Mouse (Mus musculus): ENCODE measurements at regions not wholly inside any gene's neighbourhood (a gene's known extent, or its start where the extent isn't known, plus 50 kb on each side); places are given as distances from the start of the nearest gene placed in this dataset.

GRCm38 (mm10) chr7:115294655-115295230, 551.2 kb downstream of the Insc start:
- DNase-seq (ENCODE audit: low spot score in 2 of 2) = no peak

GRCm38 (mm10) chr7:115300241-115300640, 556.7 kb downstream of the Insc start:
- DNase-seq (ENCODE audit: low spot score in 2 of 2) = no peak

- DNase-seq (ENCODE audit: low spot score in 2 of 2) = no peak
Measured at GRCm38 (mm10) chr7:115308377-115308776, 564.9 kb downstream of the Insc start.

- no peak for DNase-seq (ENCODE audit: low spot score in 2 of 2)
Measured at GRCm38 (mm10) chr7:115310400-115311225, 567.1 kb downstream of the Insc start.

- no peak for DNase-seq (ENCODE audit: low spot score in 2 of 2)
Measured at GRCm38 (mm10) chr7:115319504-115319903, 576.0 kb downstream of the Insc start.

DNA sequence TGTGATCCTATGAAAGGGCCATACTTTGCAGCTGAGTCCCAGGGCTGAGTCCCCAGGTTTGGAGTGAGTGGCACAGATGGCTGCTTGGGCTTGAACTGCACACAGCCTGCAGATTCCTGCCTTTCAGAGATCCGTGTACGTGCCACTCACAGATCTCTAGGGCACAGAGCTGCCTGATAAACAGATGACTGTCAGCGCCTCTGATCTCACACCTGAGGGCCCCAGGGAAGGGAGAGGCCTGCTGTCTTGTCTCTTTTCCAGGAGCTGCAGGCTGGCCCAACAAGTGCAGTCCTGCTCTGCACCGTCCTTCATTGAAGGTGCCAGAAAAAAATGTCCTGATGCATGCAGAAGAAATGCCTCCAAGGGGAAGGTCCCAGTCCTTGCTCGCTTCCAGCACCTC, 579.5 kb downstream of the Insc start:
- no peak for DNase-seq (ENCODE audit: low spot score in 2 of 2)

- no peak for DNase-seq (ENCODE audit: low spot score in 2 of 2)
Measured at GRCm38 (mm10) chr7:115328300-115328699, 584.8 kb downstream of the Insc start.

DNA sequence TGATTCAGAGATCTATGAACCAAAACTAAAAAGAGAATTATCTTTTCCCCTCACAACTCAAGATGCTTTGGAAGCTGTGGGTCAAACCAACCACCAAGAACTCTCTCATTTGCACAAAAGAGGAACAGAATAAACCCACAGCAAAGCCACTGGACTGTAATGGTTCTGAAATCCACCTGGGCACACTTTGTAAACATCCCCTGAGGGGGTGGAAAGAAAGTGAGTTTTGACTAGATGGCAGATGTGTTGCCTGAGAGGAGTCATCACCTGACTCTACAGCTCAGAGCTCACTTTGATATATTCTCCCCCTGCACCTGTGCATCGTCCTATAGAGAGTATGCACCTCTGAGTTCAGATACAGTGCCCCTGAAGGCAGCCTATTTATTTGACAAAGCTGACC, 588.2 kb downstream of the Insc start:
- no peak for DNase-seq (ENCODE audit: low spot score in 2 of 2)

- DNase-seq (ENCODE audit: low spot score in 2 of 2) = no peak
Measured at GRCm38 (mm10) chr7:115333046-115333577, 589.6 kb downstream of the Insc start.

GRCm38 (mm10) chr7:115335051-115335450, 591.6 kb downstream of the Insc start:
- no peak for DNase-seq (ENCODE audit: low spot score in 2 of 2)

GRCm38 (mm10) chr7:115340155-115340554, 596.7 kb downstream of the Insc start:
- DNase-seq (ENCODE audit: low spot score in 2 of 2) = no peak

- no peak for DNase-seq (ENCODE audit: low spot score in 2 of 2)
Measured at GRCm38 (mm10) chr7:115341007-115341406, 597.5 kb downstream of the Insc start.

- no peak for DNase-seq (ENCODE audit: low spot score in 2 of 2)
Measured at GRCm38 (mm10) chr7:115345749-115346148, 602.3 kb downstream of the Insc start.

DNA sequence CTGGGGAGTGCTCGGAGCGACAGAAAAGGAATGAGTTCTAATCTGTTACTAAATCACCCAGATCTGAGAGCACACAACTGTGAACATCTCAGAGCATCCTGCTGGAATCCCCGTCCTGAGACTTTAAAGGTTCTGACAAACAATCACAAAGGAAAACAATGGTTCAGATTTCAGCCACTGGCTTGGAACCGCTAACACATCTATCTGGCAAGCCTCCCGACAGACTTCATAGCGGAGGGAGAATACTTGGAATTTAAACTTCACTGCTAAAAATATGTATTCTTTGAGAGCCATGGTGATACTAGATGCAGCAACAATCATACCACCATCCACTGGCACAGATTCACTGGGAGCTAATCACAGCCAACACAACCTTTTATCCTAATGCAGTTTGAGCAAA, 615.2 kb downstream of the Insc start:
- DNase-seq (ENCODE audit: low spot score in 2 of 2) = no peak

- no peak for DNase-seq (ENCODE audit: low spot score in 2 of 2)
Measured at GRCm38 (mm10) chr7:115360142-115360541, 616.6 kb downstream of the Insc start.

DNA sequence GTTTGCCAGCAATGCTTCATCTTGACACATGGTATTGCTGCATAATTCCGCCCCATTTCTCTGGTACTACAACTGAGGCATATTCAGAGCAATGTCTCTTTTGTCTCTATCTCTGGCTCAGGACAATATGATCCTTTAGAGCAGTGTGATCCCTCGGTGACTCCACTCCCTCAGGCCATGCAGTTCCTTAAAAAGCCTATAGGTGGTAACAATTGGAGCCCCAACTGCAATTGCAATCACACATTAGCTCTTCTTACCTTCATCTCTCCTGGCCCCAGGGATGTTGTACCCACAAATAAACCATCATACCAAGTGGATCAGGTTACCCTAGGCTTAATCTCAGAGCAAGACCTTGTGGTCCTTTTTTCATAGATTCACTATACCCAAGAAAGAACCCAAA, 618.6 kb downstream of the Insc start:
- DNase-seq (ENCODE audit: low spot score in 2 of 2) = no peak

GRCm38 (mm10) chr7:115366910-115367309, 623.4 kb downstream of the Insc start:
- peak; percentile 33 to 41 for DNase-seq (ENCODE audit: low spot score in 2 of 2)

GRCm38 (mm10) chr7:115371143-115371542, 627.6 kb downstream of the Insc start:
- no peak for DNase-seq (ENCODE audit: low spot score in 2 of 2)

DNA sequence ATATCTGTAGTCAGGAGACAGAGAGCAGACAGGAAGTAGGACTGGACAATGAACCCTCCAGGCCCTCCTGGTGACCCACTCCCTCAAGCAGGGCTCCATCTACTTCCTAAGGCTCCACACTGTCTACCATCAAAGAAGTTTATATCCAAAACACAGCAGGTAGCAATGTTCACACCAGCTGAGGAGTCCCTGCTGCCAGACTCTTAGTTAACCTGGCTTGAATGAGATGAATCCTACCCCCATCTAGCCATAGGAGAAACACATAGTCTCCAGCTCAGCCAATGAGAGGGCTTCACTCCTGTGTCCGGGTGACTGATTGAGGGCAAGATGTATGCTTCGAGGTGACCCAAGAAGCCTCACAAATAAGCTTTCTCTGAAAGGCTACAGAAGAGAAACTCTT, 629.4 kb downstream of the Insc start:
- DNase-seq (ENCODE audit: low spot score in 2 of 2) = no peak

GRCm38 (mm10) chr7:115373781-115374533, 630.5 kb downstream of the Insc start:
- no peak for DNase-seq (ENCODE audit: low spot score in 2 of 2)

- no peak for DNase-seq (ENCODE audit: low spot score in 2 of 2)
Measured at GRCm38 (mm10) chr7:115376067-115376466, 632.6 kb downstream of the Insc start.

DNA sequence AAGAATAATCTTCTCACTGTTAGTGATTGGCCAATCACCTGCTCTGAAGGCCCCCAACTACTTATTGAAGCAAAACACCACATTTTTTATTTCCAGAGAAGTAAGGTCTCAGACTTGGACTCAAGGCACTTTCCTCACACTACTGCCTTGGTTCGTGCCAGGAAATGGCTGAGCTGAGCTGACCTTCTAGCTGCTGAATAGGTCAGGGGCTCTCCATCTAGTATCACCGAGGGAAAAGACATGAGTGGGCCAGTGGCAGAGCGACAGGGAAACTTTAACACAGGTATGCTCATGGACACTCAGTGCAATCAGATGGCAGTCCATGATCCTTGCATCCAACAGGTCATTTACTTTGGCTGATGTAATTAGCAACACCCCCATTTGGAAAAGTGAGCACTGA, 635.3 kb downstream of the Insc start:
- DNase-seq (ENCODE audit: low spot score in 2 of 2) = no peak

Data from frontal cortex, postnatal 25 days (tissue).